Mouse (Mus musculus) liver, embryonic 14.5 days (tissue): ENCODE data around the gene Gstt3. TPM values are rescaled to one million over a fixed set of nuclear protein-coding genes. Genes with fewer than 3 reads are reported as not detected.

Experiments
- ATAC-seq: fragments of 200-750 bp; cut with Nextera tagmentation; 2 replicates; pipeline ENCODE4 v1.8.0; 2017; ENCODE audit warnings: moderate number of reproducible peaks, mild to moderate bottlenecking, moderate library complexity; ENCODE audit not compliant: insufficient read depth
- DNase-seq, 3 experiments: peaks; one replicate each; pipeline ENCODE4 v3.0.0-alpha.2; 2012 to 2013; ENCODE audit warnings: low read depth in 3 of 3, low spot score in 3 of 3
- H3K27ac ChIP-seq: fragments of 300-500 bp; sonication (generic); 2 replicates; pipeline ENCODE4 v1.5.1; 2014; ENCODE audit warnings: moderate library complexity, mild to moderate bottlenecking, control low read depth, inconsistent platforms
- H3K27me3 ChIP-seq: fragments of 300-500 bp; sonication (generic); 2 replicates; pipeline ENCODE4 v1.6.1; 2014; ENCODE audit warnings: mild to moderate bottlenecking, low read length, moderate library complexity; ENCODE audit not compliant: control insufficient read depth, insufficient read depth
- H3K36me3 ChIP-seq: fragments of 300-500 bp; sonication (generic); replicated peaks from 2 replicates; pipeline ENCODE4 v1.6.1; 2014; ENCODE audit warnings: low read depth; ENCODE audit not compliant: control insufficient read depth, insufficient read depth
- H3K4me1 ChIP-seq, 2 experiments: fragments of 200-500 bp in 1 of 2; fragments of 300-500 bp in 1 of 2; sonication (generic) in 1 of 2; replicated peaks; 2 replicates each; pipeline ENCODE4 v1.6.1; 2012 to 2014; ENCODE audit warnings: antibody characterized with exemption in 1 of 2, inconsistent platforms in 1 of 2, low read length in 1 of 2; ENCODE audit not compliant: control insufficient read depth in 2 of 2, insufficient read depth in 2 of 2
- H3K4me2 ChIP-seq: fragments of 300-500 bp; sonication (generic); 2 replicates; pipeline ENCODE4 v1.6.1; 2014; ENCODE audit warnings: low read depth, mild to moderate bottlenecking, control low read depth, moderate library complexity
- H3K4me3 ChIP-seq, 2 experiments: fragments of 200-500 bp in 1 of 2; fragments of 300-500 bp in 1 of 2; sonication (generic) in 1 of 2; 2 replicates each; pipeline ENCODE4 v1.5.1; 2012 to 2014; ENCODE audit warnings: low read depth in 2 of 2, low read length in 2 of 2, mild to moderate bottlenecking in 2 of 2, control low read depth in 1 of 2, inconsistent platforms in 1 of 2, moderate library complexity in 1 of 2; ENCODE audit not compliant: insufficient read depth in 1 of 2
- H3K9ac ChIP-seq: fragments of 300-500 bp; sonication (generic); replicated peaks from 2 replicates; pipeline ENCODE4 v1.6.1; 2014; ENCODE audit warnings: mild to moderate bottlenecking, control low read depth, moderate library complexity
- H3K9me3 ChIP-seq: fragments of 300-500 bp; sonication (generic); 2 replicates; pipeline ENCODE4 v1.6.1; 2016; ENCODE audit warnings: low read length, mixed read lengths; ENCODE audit not compliant: control insufficient read depth
- CTCF ChIP-seq: IDR thresholded peaks from 2 replicates; pipeline ENCODE4 v1.5.1; 2016; ENCODE audit warnings: antibody characterized with exemption, low read depth, control low read depth
- EP300 ChIP-seq: IDR thresholded peaks from 2 replicates; pipeline ENCODE4 v1.6.1; 2016; ENCODE audit warnings: antibody characterized with exemption, low read depth
- WGBS: fragments of 180-500 bp; shearing (Covaris S2); extraction: QIAGEN DNeasy Blood & Tissue Kit; methylation state at CpG from one replicate; pipeline ENCODE4 v1.1.7; 2014; ENCODE audit not compliant: insufficient replicate concordance; 5-methylcytosine and 5-hydroxymethylcytosine counted together
- polyA plus RNA-seq, 2 experiments: library from polyadenylated mRNA; depleted of rRNA in 1 of 2; stranded (reverse) in 1 of 2; unstranded in 1 of 2; fragments of >200 nt; fragmentation: Nextera tagmentation in 1 of 2; extraction: Ambion mirVana in 1 of 2; gene quantifications; 2 replicates each; pipeline versions ENCODE4 v1.2.1 to v1.2.3; 2012 to 2014

Gstt3 gene
- polyA plus RNA-seq, 2 experiments, result 5.5 to 9.4 TPM

- H3K27me3 ChIP-seq, result no peaks in the 10 kb centered on the region
- no peak for DNase-seq
- no peaks in the 10 kb centered on the region for H3K4me1 ChIP-seq
- no peak for ATAC-seq
- no peak for TF ChIP-seq EP300
- TF ChIP-seq CTCF, result peak; percentile 46; the same call in 1 of the 2 replicates
- no peak overlapping the region for H3K4me3 ChIP-seq
- H3K9me3 ChIP-seq, result no peaks in the 10 kb centered on the region
- no peaks in the 10 kb centered on the region for H3K36me3 ChIP-seq
- no peak overlapping the region for H3K27ac ChIP-seq
- no peak overlapping the region for H3K9ac ChIP-seq
- 50% methylated on average over 10 of the region's 10 CpGs for WGBS
- no peak overlapping the region for H3K4me2 ChIP-seq
Observed at GRCm38 (mm10) chr10:75818641-75819040, 37.4 kb upstream of the Gstt3 start.

DNA sequence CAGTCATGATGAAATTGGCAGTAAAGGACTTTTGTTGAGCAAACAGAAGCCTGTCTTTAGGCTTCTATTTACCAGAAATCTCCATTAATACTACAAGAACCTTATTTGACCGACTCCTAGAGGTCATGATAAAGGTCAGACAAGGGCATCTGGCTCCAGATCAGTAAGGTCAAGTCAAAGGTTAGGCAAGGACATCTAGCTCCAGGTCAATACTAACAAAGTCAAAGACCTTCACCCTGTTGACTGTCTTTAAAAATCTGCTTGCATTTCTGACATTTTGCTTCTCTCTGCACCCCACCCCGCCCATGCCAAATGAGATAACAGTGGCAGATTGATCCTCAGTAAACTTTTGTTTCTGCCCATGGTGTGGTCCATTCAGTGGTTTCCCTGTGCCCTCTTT lies 23.0 kb upstream of the Gstt3 start:
- Histone ChIP-seq H3K9me3 (no peaks in the 10 kb centered on the region), H3K4me2 (no peak overlapping the region), H3K4me3 (no peak overlapping the region), H3K4me1 (peaks cover 0 to 3% of the 10 kb centered on the region in 2 experiments; a peak in 1 of 4 replicates), H3K9ac (no peak overlapping the region), H3K36me3 (no peaks in the 10 kb centered on the region), H3K27me3 (no peaks in the 10 kb centered on the region), H3K27ac (no peak overlapping the region)
- ATAC-seq (no peak), DNase-seq (no peak)
- no peak for TF ChIP-seq EP300
- no peak for TF ChIP-seq CTCF
- 30% methylated on average over 2 of the region's 2 CpGs for WGBS

DNA sequence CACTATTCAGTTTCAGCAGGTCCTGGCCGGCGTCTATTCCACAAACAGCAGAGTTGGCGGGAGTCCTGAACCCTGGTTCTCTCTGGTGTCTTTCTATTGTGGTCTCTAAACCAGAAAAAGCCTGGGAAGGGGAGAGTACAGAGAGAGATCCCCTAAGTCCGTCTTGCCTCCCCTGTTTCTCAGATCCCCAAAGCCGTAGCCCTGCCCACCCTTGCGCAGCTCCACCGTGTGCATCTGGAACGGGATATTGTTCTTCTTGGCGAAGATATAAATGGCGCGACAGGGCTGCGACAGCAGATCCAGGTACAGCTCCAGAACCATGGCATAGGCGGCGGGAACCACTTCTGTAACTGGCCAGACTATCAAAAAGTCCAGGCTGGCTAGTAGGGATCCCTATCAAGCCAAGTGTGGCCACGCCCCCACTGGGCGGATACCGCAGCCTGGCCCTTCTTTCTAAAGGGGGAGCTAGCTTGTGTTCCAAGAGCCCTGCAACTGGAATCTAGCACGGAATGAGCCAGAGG lies 17.0 kb upstream of the Gstt3 start, which contains the start of gene Gstt1:
Gene Gstt1, minus strand, starts transcription at position 409 of the 521 bp plus-strand sequence.
- DNase-seq, result peak; percentile 47 to 55 (median 50)

GRCm38 (mm10) chr10:75797619-75798175 lies 16.5 kb upstream of the Gstt3 start:
- Histone ChIP-seq H3K4me1 (peaks cover 4 to 20% of the 10 kb centered on the region in 2 experiments), H3K27ac (no peak overlapping the region), H3K9me3 (no peaks in the 10 kb centered on the region), H3K36me3 (no peaks in the 10 kb centered on the region), H3K27me3 (no peaks in the 10 kb centered on the region), H3K4me3 (peak overlapping the region; percentile 53 to 69), H3K4me2 (peak overlapping the region; percentile 82), H3K9ac (peak overlapping the region; percentile 52)
- ATAC-seq, result peak; percentile 35; the same call in 1 of the 2 replicates
- DNase-seq, result no peak
- TF ChIP-seq CTCF, result no peak
- no peak for TF ChIP-seq EP300
- WGBS, result under 1% methylated on average over 12 of the region's 12 CpGs

More for the DNA sequence above, 17.0 kb upstream of the Gstt3 start, which contains the start of gene Gstt1:
- peak within 1 kb of the TSS; percentile 53 to 69 for H3K4me3 ChIP-seq
- no peaks in the 10 kb centered on the region for H3K27me3 ChIP-seq
- ATAC-seq, result peak; percentile 71
- peak within 1 kb of the TSS; percentile 82 for H3K4me2 ChIP-seq
- peak within 1 kb of the TSS; percentile 52 for H3K9ac ChIP-seq
- H3K9me3 ChIP-seq, result no peaks in the 10 kb centered on the region
- peaks cover 4 to 17% of the 10 kb centered on the region in 2 experiments for H3K4me1 ChIP-seq
- no peak within 1 kb of the TSS for H3K27ac ChIP-seq
- 4% methylated on average over 18 of the region's 18 CpGs for WGBS
- no peaks in the 10 kb centered on the region for H3K36me3 ChIP-seq
- TF ChIP-seq CTCF (no peak), EP300 (no peak)

DNA sequence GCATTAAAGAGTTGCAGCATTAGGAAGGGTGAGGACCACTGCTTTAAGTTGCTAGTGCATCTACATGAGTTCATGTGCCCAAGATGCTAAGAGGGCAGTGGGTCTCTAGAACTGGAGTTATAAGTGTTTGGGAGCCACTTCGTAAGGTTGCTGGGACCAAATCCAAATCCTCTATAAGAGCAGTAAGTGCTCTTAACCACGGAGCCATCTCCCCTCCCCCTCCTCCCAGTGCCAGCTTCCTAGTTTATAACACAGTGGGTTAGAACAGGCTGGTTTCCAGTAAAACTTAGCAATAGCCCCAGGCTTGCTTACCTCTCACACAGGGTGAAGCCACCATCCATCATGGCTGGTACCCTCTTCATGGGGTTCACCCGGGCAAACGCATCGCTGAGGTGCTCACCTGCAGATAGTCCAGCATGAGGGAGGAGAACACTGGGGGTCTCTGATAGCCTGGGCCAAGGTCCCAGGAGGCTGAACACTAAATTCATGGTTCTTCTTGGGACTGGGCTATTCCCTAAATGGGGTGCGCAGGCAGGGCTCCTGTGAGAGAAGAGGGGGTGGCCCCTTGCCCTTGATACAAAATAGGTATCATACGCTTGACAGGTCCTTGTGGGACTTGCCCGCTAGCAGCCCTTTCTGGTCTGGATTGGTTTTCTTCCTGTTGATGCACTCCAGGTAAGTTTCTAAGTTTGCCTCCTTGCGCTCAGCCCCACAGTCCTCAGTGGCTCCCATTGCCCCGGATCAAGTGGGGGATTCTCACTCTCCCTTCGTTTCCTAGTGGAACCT lies 15.7 kb upstream of the Gstt3 start:
- Histone ChIP-seq H3K4me2 (peak overlapping the region; percentile 82), H3K4me1 (peaks cover 4 to 20% of the 10 kb centered on the region in 2 experiments), H3K9me3 (no peaks in the 10 kb centered on the region), H3K9ac (no peak overlapping the region), H3K4me3 (peak overlapping the region; percentile 53 to 69), H3K27me3 (no peaks in the 10 kb centered on the region), H3K36me3 (no peaks in the 10 kb centered on the region), H3K27ac (no peak overlapping the region)
- no peak for DNase-seq
- 39% methylated on average over 11 of the region's 11 CpGs for WGBS
- ATAC-seq, result no peak
- TF ChIP-seq CTCF, result no peak
- TF ChIP-seq EP300, result no peak
